Mouse (Mus musculus) C2C12 (cell line): Measurements from ENCODE around the gene Tmem158. TPM values are rescaled to one million over a fixed set of nuclear protein-coding genes. Genes with fewer than 3 reads are reported as not detected.

Source experiments
- H3K27me3 ChIP-seq: one replicate; pipeline ENCODE4 v1.6.1; 2011; ENCODE audit not compliant: control insufficient read depth, insufficient read depth, insufficient read length
- H3K36me3 ChIP-seq: one replicate; pipeline ENCODE4 v1.6.1; 2011; ENCODE audit not compliant: control insufficient read depth, insufficient read depth
- H3K4me3 ChIP-seq: one replicate; pipeline ENCODE4 v1.5.1; 2011; ENCODE audit warnings: mild to moderate bottlenecking, control low read depth; ENCODE audit not compliant: poor library complexity, insufficient read depth, severe bottlenecking
- H3K79me2 ChIP-seq: one replicate; pipeline ENCODE4 v1.6.1; 2011; ENCODE audit not compliant: control insufficient read depth, insufficient read depth
- H3K79me3 ChIP-seq: one replicate; pipeline ENCODE4 v1.6.1; 2011; ENCODE audit warnings: low read depth, control low read depth
- H3ac ChIP-seq: one replicate; pipeline ENCODE3; 2011; ENCODE audit warnings: low read depth; ENCODE audit not compliant: control insufficient read depth, insufficient read length
- CEBPB ChIP-seq: IDR thresholded peaks from one replicate; pipeline ENCODE4 v1.6.1; 2011; ENCODE audit warnings: low read depth, mild to moderate bottlenecking, control low read depth, moderate library complexity
- CTCF ChIP-seq: IDR thresholded peaks from one replicate; pipeline ENCODE4 v1.5.1; 2011; ENCODE audit not compliant: control insufficient read depth, insufficient read depth, insufficient read length
- FOSL1 ChIP-seq: IDR thresholded peaks from one replicate; pipeline ENCODE4 v1.8.0; 2011; ENCODE audit warnings: mild to moderate bottlenecking, low read length; ENCODE audit not compliant: poor library complexity, insufficient read depth, severe bottlenecking
- MAX ChIP-seq: IDR thresholded peaks from one replicate; pipeline ENCODE4 v1.6.1; 2011; ENCODE audit warnings: mild to moderate bottlenecking, control low read depth
- MYOD1 ChIP-seq: IDR thresholded peaks from one replicate; pipeline ENCODE4 v1.6.1; 2011; ENCODE audit warnings: low read depth; ENCODE audit not compliant: control insufficient read depth, insufficient read length
- MYOG ChIP-seq: IDR thresholded peaks from one replicate; pipeline ENCODE4 v1.6.1; 2011; ENCODE audit not compliant: control insufficient read depth, insufficient read length; ENCODE audit errors: extremely low read depth
- USF1 ChIP-seq: IDR thresholded peaks from one replicate; pipeline ENCODE4 v1.6.1; 2011; ENCODE audit warnings: low read depth, mild to moderate bottlenecking, control low read depth, moderate library complexity
- polyA plus RNA-seq: library from polyadenylated mRNA; unstranded; fragments of >200 nt; fragmentation: generic; extraction: Trizol; gene quantifications from one replicate; pipeline ENCODE4 v1.2.1, GENCODE M21; 2012; ENCODE audit warnings: missing spikeins

Tmem158 gene
- polyA plus RNA-seq, 1 experiment, result 9.6 TPM

GRCm38 (mm10) chr9:123241191-123241590, 19.4 kb downstream of the Tmem158 start:
- TF ChIP-seq CTCF, result no peak
- no peak for TF ChIP-seq FOSL1
- no peak for TF ChIP-seq MAX
- TF ChIP-seq MYOD1, result no peak
- no peak for TF ChIP-seq CEBPB

GRCm38 (mm10) chr9:123240751-123241150, 19.8 kb downstream of the Tmem158 start:
- Histone ChIP-seq H3ac (no peak overlapping the region), H3K79me2 (no peaks in the 10 kb centered on the region), H3K79me3 (no peaks in the 10 kb centered on the region), H3K27me3 (no peaks in the 10 kb centered on the region), H3K36me3 (no peaks in the 10 kb centered on the region), H3K4me3 (no peak overlapping the region)
- TF ChIP-seq CTCF (no peak), CEBPB (no peak), MYOD1 (no peak), MYOG (no peak), MAX (no peak), USF1 (no peak), FOSL1 (no peak)

More at GRCm38 (mm10) chr9:123241191-123241590, 19.4 kb downstream of the Tmem158 start:
- H3K4me3 ChIP-seq, result no peak overlapping the region
- H3K27me3 ChIP-seq, result no peaks in the 10 kb centered on the region
- H3ac ChIP-seq, result no peak overlapping the region
- no peaks in the 10 kb centered on the region for H3K36me3 ChIP-seq
- H3K79me2 ChIP-seq, result no peaks in the 10 kb centered on the region
- H3K79me3 ChIP-seq, result no peaks in the 10 kb centered on the region

GRCm38 (mm10) chr9:123240271-123240670, 20.3 kb downstream of the Tmem158 start:
- H3K79me3 ChIP-seq, result no peaks in the 10 kb centered on the region

GRCm38 (mm10) chr9:123239651-123240050, 20.9 kb downstream of the Tmem158 start:
- no peak overlapping the region for H3ac ChIP-seq
- no peaks in the 10 kb centered on the region for H3K36me3 ChIP-seq
- no peaks in the 10 kb centered on the region for H3K79me2 ChIP-seq
- no peaks in the 10 kb centered on the region for H3K79me3 ChIP-seq
- H3K27me3 ChIP-seq, result no peaks in the 10 kb centered on the region
- TF ChIP-seq CEBPB (no peak), CTCF (no peak), MYOD1 (no peak), MYOG (no peak), USF1 (no peak), MAX (no peak), FOSL1 (no peak)
- no peak overlapping the region for H3K4me3 ChIP-seq

More at GRCm38 (mm10) chr9:123240271-123240670, 20.3 kb downstream of the Tmem158 start:
- H3K4me3 ChIP-seq, result no peak overlapping the region
- TF ChIP-seq MYOG, result no peak
- TF ChIP-seq CEBPB, result no peak
- TF ChIP-seq FOSL1, result no peak
- no peak for TF ChIP-seq MAX
- TF ChIP-seq MYOD1, result no peak
- no peak overlapping the region for H3ac ChIP-seq
- no peaks in the 10 kb centered on the region for H3K79me2 ChIP-seq
- no peaks in the 10 kb centered on the region for H3K36me3 ChIP-seq
- H3K27me3 ChIP-seq, result no peaks in the 10 kb centered on the region

- H3K79me2 ChIP-seq, result no peaks in the 10 kb centered on the region
- H3ac ChIP-seq, result no peak overlapping the region
- no peak for TF ChIP-seq CEBPB
- TF ChIP-seq MAX, result no peak
- no peak for TF ChIP-seq MYOG
- TF ChIP-seq FOSL1, result no peak
- TF ChIP-seq USF1, result no peak
- no peak for TF ChIP-seq MYOD1
- no peak for TF ChIP-seq CTCF
- no peaks in the 10 kb centered on the region for H3K36me3 ChIP-seq
- H3K4me3 ChIP-seq, result no peak overlapping the region
- H3K79me3 ChIP-seq, result no peaks in the 10 kb centered on the region
- no peaks in the 10 kb centered on the region for H3K27me3 ChIP-seq
Observed at GRCm38 (mm10) chr9:123238256-123239045, 22.1 kb downstream of the Tmem158 start.

- no peak for TF ChIP-seq FOSL1
- no peak for TF ChIP-seq CEBPB
- TF ChIP-seq MYOG, result no peak
- no peak for TF ChIP-seq USF1
- TF ChIP-seq CTCF, result no peak
- TF ChIP-seq MYOD1, result no peak
- TF ChIP-seq MAX, result no peak
- Histone ChIP-seq H3K36me3 (no peaks in the 10 kb centered on the region), H3K79me3 (no peaks in the 10 kb centered on the region), H3K27me3 (no peaks in the 10 kb centered on the region), H3K79me2 (no peaks in the 10 kb centered on the region), H3ac (no peak overlapping the region), H3K4me3 (no peak overlapping the region)
Observed at GRCm38 (mm10) chr9:123237739-123238138, 22.8 kb downstream of the Tmem158 start.
